Mouse (Mus musculus) thymus, adult 2 months (tissue): ENCODE measurements at regions not wholly inside any gene's neighbourhood (a gene's known extent, or its start where the extent isn't known, plus 50 kb on each side); places are given as distances from the start of the nearest gene placed in this dataset.

Experiments
- CTCF ChIP-seq: fragments of 200-500 bp; IDR thresholded peaks from 2 replicates; pipeline ENCODE4 v1.5.1; 2012; ENCODE audit warnings: mild to moderate bottlenecking, control low read depth, low read length, moderate library complexity, borderline replicate concordance; ENCODE audit not compliant: control insufficient read depth, poor library complexity, insufficient read depth; ENCODE audit errors: extremely low read depth
- POLR2A ChIP-seq: fragments of 200-500 bp; IDR thresholded peaks from 2 replicates; pipeline ENCODE4 v1.6.1; 2012; ENCODE audit warnings: mild to moderate bottlenecking, low read length, control low read depth, moderate library complexity; ENCODE audit not compliant: control insufficient read depth, poor library complexity, insufficient read depth; ENCODE audit errors: extremely low read depth

DNA sequence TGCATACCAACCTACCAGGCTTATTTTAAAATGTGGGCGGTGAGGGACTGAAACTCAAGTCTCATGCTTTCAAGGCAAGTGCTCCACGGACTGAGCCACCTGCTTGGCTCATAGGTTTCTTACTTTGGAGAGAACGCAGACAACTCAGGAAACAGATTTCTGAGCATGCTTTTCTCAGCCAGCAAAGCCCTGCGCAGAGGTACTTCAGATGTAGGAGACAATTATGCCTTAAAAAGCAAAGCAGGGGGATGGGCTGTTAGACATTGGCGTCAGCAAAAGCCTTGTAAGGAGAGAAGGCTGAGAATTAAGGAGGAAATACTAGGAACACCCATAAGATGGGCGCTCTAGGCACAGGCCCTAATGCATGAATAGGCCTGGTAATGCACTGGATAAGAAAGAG, 329.4 kb upstream of the Kazn start:
- TF ChIP-seq POLR2A (no peak), CTCF (no peak)
